Mouse (Mus musculus): ENCODE measurements around the gene Sytl4. TPM values are rescaled to one million over a fixed set of nuclear protein-coding genes. Genes with fewer than 3 reads are reported as not detected.

Gene Sytl4
- total and polyA plus RNA-seq, 3 experiments: 0.04 to 0.09 TPM; not detected in 1

DNA sequence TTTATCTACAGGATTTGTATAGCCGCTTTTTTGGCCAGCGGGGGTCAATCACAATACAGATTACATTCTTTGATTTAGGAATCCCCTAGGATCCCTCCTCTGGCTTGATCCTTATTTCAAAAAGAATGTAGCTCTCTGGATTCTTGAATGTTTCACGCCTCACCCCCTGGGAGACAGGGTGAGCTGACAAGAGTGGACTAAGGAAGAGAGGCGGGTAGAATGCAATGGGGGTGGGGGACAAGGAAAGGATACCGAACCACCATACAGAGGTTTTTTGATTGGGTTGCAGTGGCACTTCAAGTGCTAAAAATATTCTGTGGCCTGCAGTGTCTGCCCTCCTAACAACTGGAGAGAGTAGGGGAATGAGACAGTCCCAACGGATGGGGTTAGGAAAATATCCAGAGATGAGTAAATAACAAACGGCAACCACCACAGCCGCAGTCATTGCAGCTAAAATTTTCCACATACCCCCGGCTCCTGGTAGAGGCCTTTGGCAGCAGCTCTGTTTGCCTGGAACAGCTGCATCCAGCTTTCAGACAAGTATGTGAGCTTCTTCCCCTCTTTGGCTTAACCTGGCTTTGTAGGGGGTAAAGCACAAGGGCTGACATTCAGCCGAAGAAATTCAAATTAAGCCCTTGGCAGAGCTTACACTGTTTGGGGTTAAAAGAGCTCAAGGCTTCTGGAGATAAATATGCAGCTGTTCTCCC lies 70.1 kb downstream of the Sytl4 start:
- H3K79me2 ChIP-seq (replicated peaks; ENCODE audit: control insufficient read depth, extremely low read depth, insufficient read depth, poor library complexity, severe bottlenecking): no peaks in the 10 kb centered on the region
- H3K4me2 ChIP-seq (ENCODE audit: insufficient read depth, low read depth, poor library complexity, severe bottlenecking): no peak overlapping the region
- H3K9me3 ChIP-seq (replicated peaks; ENCODE audit: low read length): no peaks in the 10 kb centered on the region
- TF ChIP-seq ZC3H11A (IDR thresholded peaks at IDR 0.05; ENCODE audit: low read depth, low read length) (no peak), CHD2 (IDR thresholded peaks at IDR 0.05; ENCODE audit: low read length) (no peak), MAX (IDR thresholded peaks at IDR 0.05; ENCODE audit: low read length) (no peak), NRF1 (IDR thresholded peaks at IDR 0.05; ENCODE audit: low read depth, low read length) (no peak), USF2 (conservative IDR thresholded peaks at IDR 0.05; ENCODE audit: low read depth, low read length) (no peak), USF1 (IDR thresholded peaks at IDR 0.05; ENCODE audit: low read depth, low read length) (no peak)
- dilution Hi-C loops (cut with MboI; ENCODE audit: extremely low pct_ligation_motif_present, extremely low pct_unique_long_range_greater_than_20kb, low sequenced_read_pairs) (no loop called here), in situ Hi-C loops (cut with MboI; ENCODE audit: low pct_ligation_motif_present, low pct_unique_long_range_greater_than_20kb, low sequenced_read_pairs) (no loop called here)
- no peak overlapping the region for H3K4me3 ChIP-seq (replicated peaks in 1 of 3; ENCODE audit: low read depth in 2 of 3, low read length in 2 of 3, poor library complexity in 1 of 3)
- no peaks in the 10 kb centered on the region for H3K27me3 ChIP-seq (replicated peaks)
- H3K36me3 ChIP-seq (replicated peaks in 1 of 2; ENCODE audit: control insufficient read depth in 1 of 2, insufficient read depth in 1 of 2, low read length in 1 of 2): no peaks in the 10 kb centered on the region
- H3K27ac ChIP-seq (ENCODE audit: insufficient read depth, low read depth): no peak overlapping the region
- no peak overlapping the region for H3K9ac ChIP-seq (ENCODE audit: insufficient read depth, low read depth)
- DNase-seq (ENCODE audit: extremely low read depth): no peak
- H3K4me1 ChIP-seq (ENCODE audit: control insufficient read depth in 1 of 2, insufficient read depth in 2 of 2): no peaks in the 10 kb centered on the region

- Histone ChIP-seq H3K9me3 (replicated peaks; ENCODE audit: low read length) (no peaks in the 10 kb centered on the region), H3K4me3 (replicated peaks in 1 of 3; ENCODE audit: low read depth in 2 of 3, low read length in 2 of 3, poor library complexity in 1 of 3) (no peak within 1 kb of the TSS), H3K79me2 (replicated peaks; ENCODE audit: control insufficient read depth, extremely low read depth, insufficient read depth, poor library complexity, severe bottlenecking) (no peaks in the 10 kb centered on the region), H3K36me3 (replicated peaks in 1 of 2; ENCODE audit: control insufficient read depth in 1 of 2, insufficient read depth in 1 of 2, low read length in 1 of 2) (no peaks in the 10 kb centered on the region), H3K4me2 (ENCODE audit: insufficient read depth, low read depth, poor library complexity, severe bottlenecking) (no peak within 1 kb of the TSS), H3K27ac (ENCODE audit: insufficient read depth, low read depth) (no peak within 1 kb of the TSS), H3K27me3 (replicated peaks) (no peaks in the 10 kb centered on the region), H3K9ac (ENCODE audit: insufficient read depth, low read depth) (no peak within 1 kb of the TSS), H3K4me1 (ENCODE audit: control insufficient read depth in 1 of 2, insufficient read depth in 2 of 2) (no peaks in the 10 kb centered on the region)
- in situ Hi-C loops (cut with MboI; ENCODE audit: low pct_ligation_motif_present, low pct_unique_long_range_greater_than_20kb, low sequenced_read_pairs): no loop called here
- DNase-seq (ENCODE audit: extremely low read depth): no peak
- TF ChIP-seq CHD1 (IDR thresholded peaks at IDR 0.05; ENCODE audit: low read depth, low read length) (no peak), MYC (IDR thresholded peaks at IDR 0.05; ENCODE audit: low read depth, low read length) (no peak), SMC3 (IDR thresholded peaks at IDR 0.05; ENCODE audit: low read depth, low read length) (no peak), USF1 (IDR thresholded peaks at IDR 0.05; ENCODE audit: low read depth, low read length) (no peak), JUND (conservative IDR thresholded peaks at IDR 0.05; ENCODE audit: low read depth, low read length) (no peak), MXI1 (IDR thresholded peaks at IDR 0.05; ENCODE audit: low read depth, low read length) (no peak), USF2 (conservative IDR thresholded peaks at IDR 0.05; ENCODE audit: low read depth, low read length) (no peak), E2F4 (IDR thresholded peaks at IDR 0.05; ENCODE audit: insufficient replicate concordance, low read depth, low read length) (no peak), TBP (conservative IDR thresholded peaks at IDR 0.05; ENCODE audit: low read depth, low read length) (no peak), TCF12 (IDR thresholded peaks at IDR 0.05; ENCODE audit: low read depth, low read length) (no peak), MAFK (IDR thresholded peaks at IDR 0.05; ENCODE audit: insufficient replicate concordance, low read length) (no peak), CHD2 (IDR thresholded peaks at IDR 0.05; ENCODE audit: low read length) (no peak)
- dilution Hi-C loops (cut with MboI; ENCODE audit: extremely low pct_ligation_motif_present, extremely low pct_unique_long_range_greater_than_20kb, low sequenced_read_pairs): no loop called here
Observed at GRCm38 (mm10) chrX:133908261-133908660, 73.4 kb downstream of the Sytl4 start, which contains the start of gene Srpx2. Gene Srpx2, plus strand, starts transcription at chrX:133908426.
